Comparison of ENCODE assay signal across 11 mouse cellular contexts in the genomic region with DNA sequence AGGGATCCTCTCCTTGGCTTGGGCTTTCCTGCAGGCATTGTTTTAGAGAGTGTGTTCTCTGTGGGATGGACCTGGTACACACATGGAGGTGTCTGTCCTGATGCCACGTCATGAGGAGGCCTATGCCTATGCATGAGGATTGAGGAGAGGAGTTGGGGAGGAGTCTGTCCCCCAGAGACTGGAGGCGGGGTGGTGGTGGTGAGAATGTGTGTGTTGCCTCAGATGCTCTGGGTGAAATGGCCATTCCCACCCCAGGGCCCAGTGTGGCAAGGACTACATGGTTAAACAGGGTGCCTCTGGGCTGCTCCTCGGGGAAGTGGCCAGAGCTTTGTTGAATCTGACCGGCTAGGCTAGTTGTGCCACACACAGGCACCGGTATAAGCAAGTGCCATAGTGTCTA. TPM values are rescaled to one million over a fixed set of nuclear protein-coding genes. Genes with fewer than 3 reads are reported as not detected.
DNase-seq lines count a peak whose midpoint lies in the region; ATAC-seq and TF ChIP-seq lines count a peak whose summit lies in the region.
"Had no signal": no experiment of that assay in that cellular context is flagged by ENCODE, and none has a peak within 500 bp of the region (broad histone marks: within the 10 kb centered on the region; RNA-seq: fewer than 3 reads in every experiment).

No protein-coding gene starts in this region.

- no peak for TF ChIP-seq POLR2A in heart, adult 2 months (IDR thresholded peaks at IDR 0.05; ENCODE audit: insufficient read depth, low read depth, low read length)

- H3K4me1 ChIP-seq in heart, adult 2 months (ENCODE audit: control insufficient read depth, insufficient read depth, low read length) = peaks cover 15% of the 10 kb centered on the region; the same call in 1 of the 2 replicates
- H3K4me1 ChIP-seq in megakaryocyte, embryonic 14.5 days = peaks cover 83% of the 10 kb centered on the region
- H3K4me1 ChIP-seq in liver, postnatal 0 days (ENCODE audit: insufficient read depth) = peaks cover 70% of the 10 kb centered on the region

- no peak for ATAC-seq in megakaryocyte, adult 5-6 weeks (ENCODE audit: poor library complexity, severe bottlenecking)
- ATAC-seq in erythroid progenitor cell, adult 5-6 weeks (replicated peaks; ENCODE audit: low FRiP score, poor library complexity, severe bottlenecking) = 0 out of 2 replicates have a peak, but pooled peaks have one; percentile 3
- ATAC-seq in liver, postnatal 0 days = no peak
- ATAC-seq: forebrain, embryonic 15.5 days had no signal

- no peak for DNase-seq in heart, adult 2 months
- no peak for DNase-seq in heart, adult 11 months
- DNase-seq in liver, postnatal 0 days = peak; percentile 30
- no peak for DNase-seq in left cerebral cortex, postnatal 10 days (ENCODE audit: extremely low spot score in 1 of 2, low spot score in 2 of 2)
- no peak for DNase-seq in cerebellum, adult 8-10 months
- DNase-seq: cerebellum, postnatal 14 days had no signal

- H3K9me3 ChIP-seq in megakaryocyte, embryonic 14.5 days = no peaks in the 10 kb centered on the region
- no peaks in the 10 kb centered on the region for H3K9me3 ChIP-seq in liver, postnatal 0 days (ENCODE audit: low read length)
- H3K9me3 ChIP-seq: forebrain, embryonic 15.5 days had no signal

- H3K27ac ChIP-seq in heart, adult 2 months = peak overlapping the region; percentile 15; the same call in 1 of the 2 replicates
- H3K27ac ChIP-seq in liver, postnatal 0 days (ENCODE audit: low read depth) = peak overlapping the region; percentile 77
- H3K27ac ChIP-seq: forebrain, embryonic 15.5 days had no signal

- H3K79me2 ChIP-seq in heart, adult 2 months (replicated peaks; ENCODE audit: control insufficient read depth, insufficient read depth, low read length) = no peaks in the 10 kb centered on the region; the same call in 1 of the 2 replicates

- no peaks in the 10 kb centered on the region for H3K27me3 ChIP-seq in heart, adult 2 months (ENCODE audit: control insufficient read depth, insufficient read depth, low read length)
- no peaks in the 10 kb centered on the region for H3K27me3 ChIP-seq in megakaryocyte, embryonic 14.5 days (replicated peaks)
- H3K27me3 ChIP-seq in liver, postnatal 0 days (ENCODE audit: insufficient read depth, low read length) = no peaks in the 10 kb centered on the region
- H3K27me3 ChIP-seq: forebrain, embryonic 15.5 days had no signal

- H3K4me2 ChIP-seq in liver, postnatal 0 days (ENCODE audit: low read depth, low read length) = peak overlapping the region; percentile 85
- H3K4me2 ChIP-seq: forebrain, embryonic 15.5 days had no signal

- TF ChIP-seq EP300 in heart, adult 2 months (IDR thresholded peaks at IDR 0.05; ENCODE audit: insufficient read depth, low read depth, low read length) = no peak
- no peak for TF ChIP-seq EP300 in liver, postnatal 0 days (IDR thresholded peaks at IDR 0.05; ENCODE audit: low read depth)

- peak overlapping the region; percentile 17; the same call in 1 of the 2 replicates for H3K9ac ChIP-seq in heart, adult 2 months (ENCODE audit: low read depth, low read length)
- peak overlapping the region; percentile 86 for H3K9ac ChIP-seq in liver, postnatal 0 days (replicated peaks)
- H3K9ac ChIP-seq: forebrain, embryonic 15.5 days had no signal

- no peak overlapping the region; the same call in 1 of the 2 replicates for H3K4me3 ChIP-seq in heart, adult 2 months
- H3K4me3 ChIP-seq in megakaryocyte, embryonic 14.5 days (replicated peaks) = peak overlapping the region; percentile 97
- peak overlapping the region; percentile 93 for H3K4me3 ChIP-seq in liver, postnatal 0 days (ENCODE audit: low read depth, low read length)
- H3K4me3 ChIP-seq: forebrain, embryonic 15.5 days had no signal

- WGBS in heart, adult 2 months = 48% methylated on average over 5 of the region's 5 CpGs
- WGBS in liver, postnatal 0 days (ENCODE audit: insufficient replicate concordance) = 57% methylated on average over 5 of the region's 5 CpGs

- intact Hi-C loops in heart, adult 2 months (cut with DNase I) = no loop called here
- intact Hi-C loops in left cerebral cortex, postnatal 10 days (cut with DNase I) = loop anchor here (10.0 kb wide), 1 partner anchor 59 kb away; no protein-coding TSS in a partner anchor

- no peak for TF ChIP-seq CTCF in heart, adult 2 months (IDR thresholded peaks at IDR 0.05)
- TF ChIP-seq CTCF in liver, postnatal 0 days (IDR thresholded peaks at IDR 0.05; ENCODE audit: low read depth) = no peak

- peaks cover 2% of the 10 kb centered on the region; the same call in 1 of the 2 replicates for H3K36me3 ChIP-seq in heart, adult 2 months (ENCODE audit: control insufficient read depth, insufficient read depth, low read length)
- peaks cover 90% of the 10 kb centered on the region for H3K36me3 ChIP-seq in megakaryocyte, embryonic 14.5 days (replicated peaks; ENCODE audit: low read length)
- H3K36me3 ChIP-seq in liver, postnatal 0 days (replicated peaks; ENCODE audit: insufficient read depth, low read length) = peaks cover 88% of the 10 kb centered on the region

RNA-seq across cellular contexts. Expression of a gene that starts 6.0 kb away (rescaled TPM):
- 100 to 1,000 TPM; 173 to 203 TPM for total RNA-seq in heart, adult 2 months (2021)
- polyA plus RNA-seq in heart, adult 2 months (2012; rRNA removed) = 342 and 529 TPM in 2 replicates
- 1,149 and 2,622 TPM in 2 replicates for polyA plus RNA-seq in megakaryocyte, embryonic 14.5 days (2012; ENCODE audit: insufficient read depth, low replicate concordance)
- 124 and 143 TPM in 2 replicates for total RNA-seq in megakaryocyte, adult 5-6 weeks (2015)
- 43.2 and 59.0 TPM in 2 replicates for total RNA-seq in megakaryocyte, adult 5-6 weeks (2017)
- 671 and 849 TPM in 2 replicates for total RNA-seq in erythroid progenitor cell, adult 5-6 weeks (2015; ENCODE audit: low replicate concordance)
- total RNA-seq in erythroid progenitor cell, adult 5-6 weeks (2017; ENCODE audit: low replicate concordance) = 216 and 291 TPM in 2 replicates
- polyA plus RNA-seq in liver, postnatal 0 days (2015; fragmentation: Nextera tagmentation; extraction: Ambion mirVana) = 124 and 126 TPM in 2 replicates
- 1 to 10 TPM; 2.7 to 2.8 TPM for total RNA-seq in left cerebral cortex, postnatal 10 days (2021)

RNA-seq across cellular contexts. Expression of a gene that starts 26.4 kb away (rescaled TPM):
- total RNA-seq in heart, adult 2 months (2021) = 10 to 100 TPM; 22.8 to 23.0 TPM
- 27.8 and 44.8 TPM in 2 replicates for polyA plus RNA-seq in heart, adult 2 months (2012; rRNA removed)
- polyA plus RNA-seq in megakaryocyte, embryonic 14.5 days (2012; ENCODE audit: insufficient read depth, low replicate concordance) = 26.3 and 89.2 TPM in 2 replicates
- 53.2 and 72.9 TPM in 2 replicates for total RNA-seq in megakaryocyte, adult 5-6 weeks (2015)
- total RNA-seq in megakaryocyte, adult 5-6 weeks (2017) = 42.4 and 54.3 TPM in 2 replicates
- total RNA-seq in erythroid progenitor cell, adult 5-6 weeks (2015; ENCODE audit: low replicate concordance) = 42.3 and 93.0 TPM in 2 replicates
- 40.6 and 66.0 TPM in 2 replicates for total RNA-seq in erythroid progenitor cell, adult 5-6 weeks (2017; ENCODE audit: low replicate concordance)
- 40.0 and 41.5 TPM in 2 replicates for polyA plus RNA-seq in liver, postnatal 0 days (2015; fragmentation: Nextera tagmentation; extraction: Ambion mirVana)
- total RNA-seq in left cerebral cortex, postnatal 10 days (2021) = 10 to 100 TPM; 66.1 to 77.4 TPM

RNA-seq across cellular contexts. Expression of a gene that starts 48.8 kb away (rescaled TPM):
- not detected for total RNA-seq in heart, adult 2 months (2021)
- 0.14 TPM in 1 of 2 replicates, not detected in the other for polyA plus RNA-seq in heart, adult 2 months (2012; rRNA removed)
- not detected in 2 replicates for polyA plus RNA-seq in megakaryocyte, embryonic 14.5 days (2012; ENCODE audit: insufficient read depth, low replicate concordance)
- total RNA-seq in megakaryocyte, adult 5-6 weeks (2015) = 0.64 and 1.0 TPM in 2 replicates
- 0.04 TPM in 1 of 2 replicates, not detected in the other for total RNA-seq in megakaryocyte, adult 5-6 weeks (2017)
- total RNA-seq in erythroid progenitor cell, adult 5-6 weeks (2015; ENCODE audit: low replicate concordance) = not detected in 2 replicates
- not detected in 2 replicates for total RNA-seq in erythroid progenitor cell, adult 5-6 weeks (2017; ENCODE audit: low replicate concordance)
- 0.07 and 0.09 TPM in 2 replicates for polyA plus RNA-seq in liver, postnatal 0 days (2015; fragmentation: Nextera tagmentation; extraction: Ambion mirVana)
- under 1 TPM; 0.39 to 0.49 TPM for total RNA-seq in left cerebral cortex, postnatal 10 days (2021)
- total RNA-seq: layer of hippocampus, postnatal 25 days had no signal

Comparison
In these comparisons a context has a peak if more than half of its experiments do, and no peak if none do; other contexts are left out.
1. RNA of a gene that starts 6.0 kb away (total RNA-seq): 216 to 849 TPM in erythroid progenitor cell, adult 5-6 weeks, 173 to 203 TPM in heart, adult 2 months and 43.2 to 143 TPM in megakaryocyte, adult 5-6 weeks; 2.7 to 2.8 TPM in left cerebral cortex, postnatal 10 days; every median in the first group is over 10 times any median in the second.